Mouse (Mus musculus) heart, embryonic 13.5 days (tissue): Measurements from ENCODE around the gene Gm15217. TPM values are rescaled to one million over a fixed set of nuclear protein-coding genes. Genes with fewer than 3 reads are reported as not detected.
A peak's percentile ranks its signal among the peaks of the same experiment; 100 is the strongest.

Source experiments
- ATAC-seq: fragments of 200-750 bp; cut with Nextera tagmentation; 2 replicates; pipeline ENCODE4 v1.8.0; 2017; ENCODE audit warnings: moderate TSS enrichment; ENCODE audit not compliant: insufficient number of reproducible peaks, low FRiP score, low TSS enrichment; ENCODE audit errors: extremely low read depth
- H3K27ac ChIP-seq: fragments of 300-500 bp; sonication (generic); replicated peaks from 2 replicates; pipeline ENCODE4 v1.5.1; 2015; ENCODE audit warnings: moderate library complexity, mild to moderate bottlenecking, inconsistent platforms
- H3K27me3 ChIP-seq: fragments of 300-500 bp; sonication (generic); replicated peaks from 2 replicates; pipeline ENCODE4 v1.6.1; 2015; ENCODE audit warnings: mild to moderate bottlenecking, inconsistent platforms
- H3K36me3 ChIP-seq: fragments of 300-500 bp; sonication (generic); 2 replicates; pipeline ENCODE4 v1.6.1; 2015; ENCODE audit warnings: mild to moderate bottlenecking, inconsistent platforms
- H3K4me1 ChIP-seq: fragments of 300-500 bp; sonication (generic); 2 replicates; pipeline ENCODE4 v1.6.1; 2015; ENCODE audit warnings: inconsistent platforms
- H3K4me2 ChIP-seq: fragments of 300-500 bp; sonication (generic); 2 replicates; pipeline ENCODE4 v1.6.1; 2015; ENCODE audit warnings: inconsistent platforms, mild to moderate bottlenecking, moderate library complexity
- H3K4me3 ChIP-seq: fragments of 300-500 bp; sonication (generic); 2 replicates; pipeline ENCODE4 v1.5.1; 2015; ENCODE audit warnings: moderate library complexity, mild to moderate bottlenecking, inconsistent platforms
- H3K9ac ChIP-seq: fragments of 300-500 bp; sonication (generic); 2 replicates; pipeline ENCODE4 v1.6.1; 2015; ENCODE audit warnings: inconsistent platforms, mild to moderate bottlenecking, moderate library complexity
- H3K9me3 ChIP-seq: fragments of 300-500 bp; sonication (generic); 2 replicates; pipeline ENCODE4 v1.6.1; 2016; ENCODE audit warnings: inconsistent platforms
- WGBS: fragments of 180-500 bp; shearing (Covaris S2); methylation state at CpG from one replicate; pipeline ENCODE4 v1.1.7; 2015; ENCODE audit warnings: mixed read lengths; 5-methylcytosine and 5-hydroxymethylcytosine counted together
- polyA plus RNA-seq: library from polyadenylated mRNA; unstranded; fragments of >200 nt; fragmentation: Nextera tagmentation; extraction: Ambion mirVana; gene quantifications from 2 replicates; pipeline ENCODE4 v1.2.1, GENCODE M21; 2015

Gene Gm15217
- polyA plus RNA-seq, 1 experiment from 2014 or later: not detected

DNA sequence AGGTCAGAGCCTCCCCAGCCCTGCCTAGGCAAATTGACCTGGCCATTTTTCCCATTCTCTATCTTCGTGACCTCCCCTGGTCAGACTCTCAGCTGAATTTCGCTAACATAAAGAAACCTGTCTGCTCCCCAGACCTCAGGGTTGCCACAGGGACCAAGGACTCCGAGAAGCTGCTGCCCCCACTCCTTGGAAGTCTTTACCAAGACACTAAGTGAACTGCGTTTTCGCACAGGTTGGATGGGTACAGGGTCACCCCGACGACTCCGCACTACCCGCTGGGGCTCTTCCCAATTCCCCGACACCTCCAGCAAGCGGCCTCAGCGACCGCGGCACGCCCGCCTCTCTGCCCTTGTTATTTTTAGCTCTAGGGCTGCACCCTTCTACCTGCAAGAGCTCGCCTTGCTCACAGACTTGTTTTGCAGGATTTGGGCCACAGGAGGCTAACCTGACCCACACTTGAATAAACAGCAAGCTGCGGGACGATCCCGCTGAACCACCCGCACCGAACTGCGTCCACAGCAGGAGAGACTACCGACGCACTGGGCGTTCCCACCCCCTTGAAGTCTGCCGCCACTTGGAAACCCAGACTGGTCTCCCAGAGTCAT is 19.0 kb downstream of the Gm15217 start:
- Histone ChIP-seq H3K36me3 (no peaks in the 10 kb centered on the region), H3K4me2 (peak overlapping the region; percentile 75), H3K9me3 (no peaks in the 10 kb centered on the region), H3K9ac (peak overlapping the region; percentile 65), H3K27ac (no peak overlapping the region), H3K4me3 (peak overlapping the region; percentile 49), H3K27me3 (peaks cover 33% of the 10 kb centered on the region), H3K4me1 (peaks cover 11% of the 10 kb centered on the region)
- 3% methylated on average over 27 of the region's 27 CpGs for WGBS
- ATAC-seq: no peak

DNA sequence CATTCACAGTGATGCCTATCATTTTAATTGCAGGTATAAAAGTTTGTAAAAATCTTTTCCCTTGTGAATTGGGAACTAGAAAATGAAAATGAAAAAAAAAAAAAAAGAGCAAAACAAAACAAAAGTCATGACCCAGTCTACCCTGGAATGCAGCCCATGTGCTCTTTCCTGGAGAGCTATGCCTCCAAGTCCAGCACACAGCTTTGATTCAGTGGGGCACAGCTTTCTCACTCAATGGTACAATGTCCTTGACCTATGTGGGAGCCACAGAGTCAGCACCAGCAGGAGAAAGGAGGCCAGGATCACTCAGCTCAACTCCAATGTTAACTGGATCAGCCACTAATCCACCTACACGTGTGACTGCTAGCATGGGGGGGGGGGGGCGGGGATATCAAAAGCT is 20.7 kb downstream of the Gm15217 start:
- Histone ChIP-seq H3K36me3 (no peaks in the 10 kb centered on the region), H3K9ac (no peak overlapping the region), H3K4me1 (peaks cover 11% of the 10 kb centered on the region), H3K4me2 (no peak overlapping the region), H3K9me3 (no peaks in the 10 kb centered on the region), H3K4me3 (no peak overlapping the region), H3K27ac (no peak overlapping the region), H3K27me3 (peaks cover 30% of the 10 kb centered on the region)
- WGBS: 54% methylated on average over 2 of the region's 2 CpGs
- ATAC-seq: no peak

DNA sequence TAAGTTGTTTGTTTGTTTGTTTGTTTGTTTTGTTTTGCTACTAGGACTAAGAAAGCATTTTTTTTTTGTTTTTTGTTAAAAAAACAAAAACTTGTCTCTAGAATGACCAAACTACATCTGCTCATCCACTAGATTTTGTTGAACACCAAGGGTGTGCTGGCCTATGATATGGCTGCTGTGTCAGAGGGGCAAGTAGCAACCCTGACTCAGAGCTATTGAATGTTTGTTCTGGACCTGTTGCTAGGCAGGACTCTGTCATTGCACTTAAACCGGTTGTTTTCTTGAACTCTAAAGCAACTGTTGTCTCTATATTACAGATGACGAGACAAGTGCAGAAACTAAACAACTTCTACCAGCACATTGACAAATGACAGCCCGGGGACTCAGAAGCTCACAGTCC is 29.1 kb downstream of the Gm15217 start:
- Histone ChIP-seq H3K4me1 (no peaks in the 10 kb centered on the region), H3K27ac (no peak overlapping the region), H3K4me3 (no peak overlapping the region), H3K9ac (no peak overlapping the region), H3K36me3 (no peaks in the 10 kb centered on the region), H3K27me3 (no peaks in the 10 kb centered on the region), H3K9me3 (no peaks in the 10 kb centered on the region), H3K4me2 (no peak overlapping the region)
- 79% methylated on average over 3 of the region's 3 CpGs for WGBS
- no peak for ATAC-seq

DNA sequence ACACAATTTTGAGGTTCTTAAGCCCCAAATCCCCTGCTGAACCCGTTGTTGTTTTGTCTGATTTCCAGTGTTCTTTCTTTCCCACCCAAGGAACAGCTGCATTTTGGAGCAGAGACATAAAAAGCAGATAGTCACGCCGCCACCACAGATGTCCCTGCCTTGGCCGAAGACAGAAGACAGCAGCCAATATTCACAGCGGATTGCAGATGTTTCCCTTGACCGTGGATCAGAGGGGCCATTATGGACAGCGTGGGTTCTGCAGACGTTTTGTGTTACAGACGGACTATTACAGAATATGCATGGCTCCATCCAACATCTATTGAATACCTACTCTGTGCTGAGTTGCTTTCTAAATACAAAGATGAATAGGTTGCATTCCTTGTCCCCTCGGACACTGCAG is 29.8 kb downstream of the Gm15217 start:
- Histone ChIP-seq H3K9ac (no peak overlapping the region), H3K27me3 (no peaks in the 10 kb centered on the region), H3K36me3 (no peaks in the 10 kb centered on the region), H3K4me2 (no peak overlapping the region), H3K4me3 (no peak overlapping the region), H3K9me3 (no peaks in the 10 kb centered on the region), H3K27ac (no peak overlapping the region), H3K4me1 (no peaks in the 10 kb centered on the region)
- no peak for ATAC-seq
- WGBS: 82% methylated on average over 10 of the region's 10 CpGs

DNA sequence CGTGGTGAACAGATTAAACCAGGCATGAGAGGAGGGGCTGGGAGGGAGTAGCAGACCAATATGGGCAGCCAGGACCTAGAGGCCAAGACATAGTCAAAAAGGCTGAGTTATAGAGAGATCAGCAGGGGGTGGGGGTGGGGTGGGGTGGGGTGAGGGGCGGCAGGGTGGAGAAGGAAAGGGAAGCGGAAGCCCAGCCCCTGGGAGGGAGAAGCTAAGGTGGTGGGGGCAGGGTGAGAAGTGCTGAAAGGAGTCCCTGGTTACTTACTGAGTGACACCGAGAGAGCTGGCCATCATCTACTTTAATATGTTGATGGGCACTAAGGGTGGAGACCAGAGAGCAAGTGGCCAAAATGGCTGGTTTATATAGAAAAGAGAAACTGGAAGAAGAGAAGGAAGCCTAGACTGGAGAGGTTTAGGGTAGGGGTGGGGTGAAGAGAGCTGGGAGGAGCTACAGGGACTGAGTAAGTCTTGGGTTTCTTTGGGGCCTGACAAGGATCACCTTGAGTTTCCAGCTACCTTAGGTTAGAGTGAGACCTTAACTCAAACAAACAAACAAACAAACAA is 31.4 kb downstream of the Gm15217 start:
- Histone ChIP-seq H3K36me3 (no peaks in the 10 kb centered on the region), H3K9ac (no peak overlapping the region), H3K9me3 (no peaks in the 10 kb centered on the region), H3K27ac (no peak overlapping the region), H3K27me3 (no peaks in the 10 kb centered on the region), H3K4me3 (no peak overlapping the region), H3K4me1 (no peaks in the 10 kb centered on the region), H3K4me2 (no peak overlapping the region)
- no peak for ATAC-seq
- WGBS: 53% methylated on average over 4 of the region's 4 CpGs

DNA sequence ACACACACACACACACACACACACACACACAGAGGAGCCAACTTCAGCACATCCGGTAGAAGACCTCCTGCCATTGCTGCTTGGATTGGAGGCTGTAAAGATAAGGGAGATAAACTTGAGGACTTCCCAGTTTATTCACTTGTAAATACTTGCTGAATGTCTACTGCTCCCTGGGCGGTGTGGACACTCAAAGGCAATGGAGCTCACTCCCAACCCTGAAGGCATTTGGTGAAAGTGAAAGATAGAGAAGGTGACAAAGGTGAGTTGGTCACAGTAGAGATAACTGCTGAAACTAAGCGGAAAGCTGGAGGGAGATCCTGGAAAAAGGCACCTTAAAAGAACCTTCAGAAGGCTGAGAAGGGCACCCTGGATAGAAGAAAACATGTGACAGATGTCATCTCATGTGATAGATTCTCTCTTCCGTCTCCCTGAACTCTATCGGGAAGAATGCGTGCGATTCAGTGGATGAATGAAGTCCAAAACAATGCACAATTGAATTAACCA is 33.3 kb downstream of the Gm15217 start:
- Histone ChIP-seq H3K9me3 (no peaks in the 10 kb centered on the region), H3K36me3 (no peaks in the 10 kb centered on the region), H3K27me3 (no peaks in the 10 kb centered on the region), H3K4me2 (no peak overlapping the region), H3K9ac (no peak overlapping the region), H3K4me1 (no peaks in the 10 kb centered on the region), H3K4me3 (no peak overlapping the region), H3K27ac (no peak overlapping the region)
- no peak for ATAC-seq
- WGBS: 58% methylated on average over 7 of the region's 7 CpGs

DNA sequence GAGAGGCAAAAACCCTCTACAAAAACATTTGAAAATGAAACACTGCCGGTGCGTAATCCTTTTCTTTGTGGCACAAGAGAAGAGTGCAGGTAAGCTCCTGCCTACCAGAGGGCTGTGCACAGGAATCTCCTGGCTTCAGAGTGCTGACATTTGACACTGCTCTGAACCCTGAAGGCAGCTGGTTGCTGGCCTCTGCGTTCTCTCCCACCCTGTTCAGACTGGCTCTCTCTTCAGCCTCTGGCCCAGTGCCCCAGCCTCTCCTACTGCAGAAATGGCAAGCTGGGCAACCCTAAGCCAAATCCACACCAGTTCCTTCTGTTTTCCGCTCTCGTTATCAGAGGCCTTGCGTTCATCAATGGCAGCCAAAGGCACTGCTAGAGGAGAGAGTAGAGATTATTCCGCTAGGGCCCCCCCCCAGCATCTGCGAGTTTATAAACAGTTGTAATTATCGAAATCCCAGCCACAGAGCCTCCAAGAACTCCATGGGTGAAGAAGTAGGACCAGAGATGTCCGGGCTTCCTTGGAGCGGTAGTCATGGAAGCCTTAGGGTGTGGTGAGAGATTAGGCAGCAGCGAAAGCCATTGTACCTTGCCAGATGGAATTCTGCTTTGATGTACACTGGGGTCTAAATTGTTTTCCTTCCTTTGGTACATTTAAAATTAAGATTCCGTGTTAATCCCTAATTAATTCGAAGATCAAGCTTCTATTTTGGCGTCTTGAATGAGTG is 39.3 kb downstream of the Gm15217 start:
- Histone ChIP-seq H3K4me2 (no peak overlapping the region), H3K9me3 (no peaks in the 10 kb centered on the region), H3K27me3 (no peaks in the 10 kb centered on the region), H3K27ac (no peak overlapping the region), H3K36me3 (no peaks in the 10 kb centered on the region), H3K9ac (no peak overlapping the region), H3K4me1 (peaks cover 4% of the 10 kb centered on the region; the same call in 1 of the 2 replicates), H3K4me3 (no peak overlapping the region)
- 71% methylated on average over 15 of the region's 15 CpGs for WGBS
- ATAC-seq: no peak

DNA sequence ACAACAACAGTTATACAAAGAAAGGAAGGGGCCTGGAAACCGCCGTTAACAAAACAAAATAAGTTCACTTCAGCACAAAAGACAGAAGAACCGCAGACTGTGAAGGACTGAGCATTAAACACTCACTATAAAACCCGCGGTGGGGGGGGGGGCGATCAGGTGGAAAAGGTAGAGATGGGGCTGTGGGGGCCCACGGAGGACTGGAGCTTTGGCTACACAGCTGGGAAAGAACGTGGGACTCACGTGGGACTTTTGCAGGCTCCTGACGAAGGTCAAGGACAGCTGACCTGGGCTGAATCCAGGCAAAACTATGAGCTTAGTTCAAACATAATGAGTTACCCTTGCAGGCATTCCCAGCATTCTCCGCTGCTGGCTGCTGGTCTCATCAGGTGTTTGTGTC is 40.1 kb downstream of the Gm15217 start:
- Histone ChIP-seq H3K9ac (no peak overlapping the region), H3K36me3 (no peaks in the 10 kb centered on the region), H3K4me1 (peaks cover 4% of the 10 kb centered on the region; the same call in 1 of the 2 replicates), H3K27me3 (no peaks in the 10 kb centered on the region), H3K4me2 (no peak overlapping the region), H3K4me3 (no peak overlapping the region), H3K9me3 (no peaks in the 10 kb centered on the region), H3K27ac (no peak overlapping the region)
- ATAC-seq: no peak
- WGBS: 59% methylated on average over 11 of the region's 11 CpGs

DNA sequence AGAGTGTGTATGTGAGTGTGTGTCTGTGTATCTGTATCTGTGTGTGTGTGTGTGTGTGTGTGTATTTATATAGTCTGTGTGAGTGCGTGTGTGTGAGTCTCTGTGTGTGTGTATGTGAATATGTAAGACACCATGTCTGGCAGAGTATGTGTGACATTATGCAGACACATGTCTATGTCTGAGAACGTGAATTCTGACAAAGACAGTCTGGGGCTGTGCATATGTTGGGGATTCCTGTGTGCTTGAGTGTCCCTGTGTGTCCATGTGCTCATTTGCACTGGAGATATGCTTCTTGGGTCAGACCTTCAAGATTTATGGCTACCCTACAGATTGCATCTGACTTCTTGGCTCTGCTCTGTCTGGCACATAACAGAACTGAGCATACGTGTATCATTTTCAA is 42.6 kb downstream of the Gm15217 start:
- ATAC-seq: no peak
- Histone ChIP-seq H3K4me1 (peaks cover 4% of the 10 kb centered on the region; the same call in 1 of the 2 replicates), H3K4me3 (no peak overlapping the region), H3K27me3 (no peaks in the 10 kb centered on the region), H3K4me2 (no peak overlapping the region), H3K9me3 (no peaks in the 10 kb centered on the region), H3K9ac (no peak overlapping the region), H3K36me3 (no peaks in the 10 kb centered on the region), H3K27ac (no peak overlapping the region)
- WGBS: 74% methylated on average over 3 of the region's 3 CpGs

DNA sequence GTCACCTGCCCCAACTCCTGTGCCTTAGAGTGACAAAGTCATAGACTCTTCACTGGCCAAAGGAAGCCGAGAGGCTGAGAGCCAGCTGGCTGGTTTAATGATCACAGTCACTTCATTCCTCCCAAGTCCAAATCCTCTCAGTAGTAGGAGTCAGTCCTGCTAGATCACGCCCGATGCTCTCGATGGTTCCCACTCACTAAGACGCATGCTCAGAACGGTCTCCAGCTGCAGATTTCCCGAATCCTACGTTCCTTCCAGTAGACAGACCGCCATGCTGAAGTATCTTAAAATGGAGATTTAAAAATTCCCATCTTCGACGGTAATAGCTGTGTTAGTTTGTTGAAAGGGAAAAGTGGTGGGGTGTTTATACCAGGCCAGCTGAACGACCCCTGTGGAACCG is 48.0 kb downstream of the Gm15217 start:
- no peaks in the 10 kb centered on the region for H3K27me3 ChIP-seq
- no peaks in the 10 kb centered on the region for H3K36me3 ChIP-seq
- H3K9me3 ChIP-seq: no peaks in the 10 kb centered on the region
- WGBS: 90% methylated on average over 13 of the region's 13 CpGs
- no peak overlapping the region for H3K4me3 ChIP-seq
- no peak; the same call in 1 of the 2 replicates for ATAC-seq
- H3K4me2 ChIP-seq: no peak overlapping the region
- no peak overlapping the region for H3K9ac ChIP-seq
- H3K4me1 ChIP-seq: 0 out of 2 replicates have a peak, but pooled peaks cover 3% of the 10 kb centered on the region
- no peak overlapping the region for H3K27ac ChIP-seq

DNA sequence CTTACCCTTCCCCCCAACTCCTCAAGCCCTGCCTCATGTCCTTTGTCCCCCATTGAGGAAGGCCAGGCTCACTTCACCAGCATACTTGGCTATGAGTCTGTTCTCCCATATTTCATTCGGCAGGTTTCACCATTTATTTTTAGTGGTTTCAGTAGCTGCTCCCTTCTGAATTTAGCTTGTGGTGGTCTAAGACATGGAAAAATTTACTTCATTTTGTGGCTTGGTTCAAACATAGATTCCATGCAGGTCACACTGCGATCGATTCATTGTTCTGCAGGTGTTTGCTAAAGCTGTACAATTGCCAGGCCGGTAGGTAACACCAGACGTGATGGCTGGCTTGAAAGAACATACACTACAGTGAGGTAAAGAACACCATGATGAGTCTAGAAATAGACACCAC is 51.0 kb downstream of the Gm15217 start:
- Histone ChIP-seq H3K36me3 (no peaks in the 10 kb centered on the region), H3K4me1 (0 out of 2 replicates have a peak, but pooled peaks cover 3% of the 10 kb centered on the region), H3K27me3 (no peaks in the 10 kb centered on the region), H3K4me3 (no peak overlapping the region), H3K4me2 (no peak overlapping the region), H3K9ac (no peak overlapping the region), H3K27ac (no peak overlapping the region), H3K9me3 (no peaks in the 10 kb centered on the region)
- no peak for ATAC-seq
- 81% methylated on average over 5 of the region's 5 CpGs for WGBS
